8 mouse cellular contexts compared by ENCODE assay signal in genomic region chr19:21787004-21787480, GRCm38 (mm10). TPM values are rescaled to one million over a fixed set of nuclear protein-coding genes. Genes with fewer than 3 reads are reported as not detected.
DNase-seq lines count a peak whose midpoint lies in the region; TF ChIP-seq lines count a peak whose summit lies in the region.

No protein-coding gene starts in this region.

- H3K4me3 ChIP-seq in left cerebral cortex, adult 2 months, result no peak overlapping the region

- DNase-seq in left cerebral cortex, adult 2 months (ENCODE audit: extremely low spot score in 1 of 2, low spot score in 2 of 2), result peak; percentile 41 to 48
- no peak for DNase-seq in left cerebral cortex, adult 11 months (ENCODE audit: low spot score)
- peak; percentile 46 to 50 for DNase-seq in cerebellum, postnatal 14 days
- DNase-seq in left cerebral cortex, postnatal 14 days (ENCODE audit: low spot score in 2 of 2), result peak; percentile 48 to 72
- peak; percentile 63 to 73 for DNase-seq in right cerebral cortex, adult 2 months (ENCODE audit: low spot score in 2 of 2)
- DNase-seq in kidney, adult 8-10 months, result no peak
- DNase-seq in embryo, embryonic 10.5 days (ENCODE audit: low spot score), result no peak
- DNase-seq in thymus, postnatal 10 days (ENCODE audit: low spot score in 2 of 2), result no peak

- intact Hi-C loops in left cerebral cortex, adult 2 months (cut with DNase I), result no loop called here
- intact Hi-C loops in left cerebral cortex, postnatal 14 days (cut with DNase I), result no loop called here

- no peak for TF ChIP-seq CTCF in left cerebral cortex, adult 2 months (IDR thresholded peaks at IDR 0.05)

- peak overlapping the region; percentile 76 for H3K27ac ChIP-seq in left cerebral cortex, adult 2 months

RNA-seq across cellular contexts. Expression of gene Cemip2, which starts 8.9 kb away (rescaled TPM):
- 10 to 100 TPM; 15.0 to 15.6 TPM for total RNA-seq in left cerebral cortex, adult 2 months (2021)
- total RNA-seq in left cerebral cortex, postnatal 14 days (2021), result 10 to 100 TPM; 14.4 to 20.0 TPM

Comparison
In these comparisons a context has a peak if more than half of its experiments do, and no peak if none do; other contexts are left out.
1. DNase-seq: peak in left cerebral cortex, adult 2 months (2 of 2), cerebellum, postnatal 14 days (2 of 2), left cerebral cortex, postnatal 14 days (2 of 2) and right cerebral cortex, adult 2 months (2 of 2); none in left cerebral cortex, adult 11 months (single experiment), kidney, adult 8-10 months (0 of 2), embryo, embryonic 10.5 days (single experiment) and thymus, postnatal 10 days (0 of 2).